Mouse (Mus musculus) erythroblast, embryonic 14.5 days (primary cell): ENCODE results near the gene Galnt3.

Source experiments
- GATA1 ChIP-seq: IDR thresholded peaks from 2 replicates; pipeline ENCODE4 v1.6.1; 2012; ENCODE audit warnings: low read length, inconsistent platforms, mixed read lengths
- TAL1 ChIP-seq: IDR thresholded peaks from 3 replicates; pipeline ENCODE4 v1.6.1; 2012; ENCODE audit warnings: low read length, inconsistent platforms, mixed read lengths

- TF ChIP-seq GATA1 = no peak
- no peak for TF ChIP-seq TAL1
Measured at GRCm38 (mm10) chr2:66124591-66125271, at the start of gene Galnt3.
